Mouse (Mus musculus): ENCODE measurements at regions not wholly inside any gene's neighbourhood (a gene's known extent, or its start where the extent isn't known, plus 50 kb on each side); places are given as distances from the start of the nearest gene placed in this dataset.

DNA sequence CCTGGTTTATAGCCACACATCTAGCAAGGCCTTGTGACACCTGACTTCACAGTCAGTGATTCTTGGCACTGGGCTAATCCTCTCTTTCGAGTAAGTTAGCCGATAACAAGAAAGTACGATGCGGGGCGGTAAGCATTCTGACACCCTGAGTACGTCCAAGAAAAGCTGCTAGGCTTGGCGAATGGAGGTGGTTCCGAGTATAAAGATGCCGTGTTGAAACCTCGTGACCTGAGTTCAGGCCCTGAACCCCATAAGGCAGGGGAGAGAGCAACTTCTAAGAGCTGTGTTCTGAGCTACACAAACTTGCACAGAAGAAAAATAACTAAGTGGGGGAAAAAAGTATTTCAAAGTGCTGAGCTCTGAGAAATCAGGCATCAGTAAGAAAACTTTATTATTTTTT is 103.5 kb upstream of the N6amt1 start:
- TF ChIP-seq POLR2A (IDR thresholded peaks at IDR 0.05; ENCODE audit: low read depth, low read length) (no peak), CTCF (IDR thresholded peaks at IDR 0.05; ENCODE audit: extremely low read depth, insufficient read length, insufficient replicate concordance, low read depth, low read length) (no peak)
